Mouse (Mus musculus) left cerebral cortex, adult 18-20 months (tissue): ENCODE results near the gene Nupl2. TPM values are rescaled to one million over a fixed set of nuclear protein-coding genes. Genes with fewer than 3 reads are reported as not detected.

Experiments
- DNase-seq, 2 experiments: peaks; one replicate each; pipeline ENCODE4 v3.0.0; 2021 to 2022; ENCODE audit warnings: low spot score in 2 of 2, mixed read lengths in 1 of 2
- long read RNA-seq, 2 experiments: library from polyadenylated mRNA; stranded (forward); transcript quantifications; one replicate each; pipeline ENCODE4 v2.0.0; 2021
- total RNA-seq, 2 experiments: library from RNA; stranded (reverse); gene quantifications; 2 replicates each; pipeline ENCODE4 v1.2.3; 2021

The Nupl2 gene
- 10 to 100 TPM; 10.3 to 12.3 TPM for total RNA-seq
- long read RNA-seq, experiment 1, transcript Nupl2-201 (7 exons, 2,914 nt): major isoform, 20 of 24 reads
- long read RNA-seq, experiment 1, partial matches to known transcripts: 2 of 24 reads
- long read RNA-seq, experiment 1, other reads (novel, unspliced or antisense): 1 of 24 reads
- long read RNA-seq, experiment 2, transcript Nupl2-201 (7 exons, 2,914 nt): major isoform, 10 of 16 reads
- long read RNA-seq, experiment 2, partial matches to known transcripts: 3 of 16 reads
- long read RNA-seq, experiment 2, other reads (novel, unspliced or antisense): 2 of 16 reads

GRCm38 (mm10) chr5:24164789-24165445 is at the start of gene Nupl2:
Gene Nupl2, plus strand, starts transcription at chr5:24164963.
- DNase-seq: peak; percentile 97

- no peak for DNase-seq
Measured at GRCm38 (mm10) chr5:24122221-24122620, 42.5 kb upstream of the Nupl2 start.

- DNase-seq: no peak
Measured at GRCm38 (mm10) chr5:24124175-24124574, 40.6 kb upstream of the Nupl2 start.

GRCm38 (mm10) chr5:24124579-24125276 is 40.0 kb upstream of the Nupl2 start:
- no peak for DNase-seq

GRCm38 (mm10) chr5:24125910-24126636 is 38.7 kb upstream of the Nupl2 start:
- no peak for DNase-seq

GRCm38 (mm10) chr5:24126967-24127366 is 37.8 kb upstream of the Nupl2 start:
- DNase-seq: no peak

- no peak for DNase-seq
Measured at GRCm38 (mm10) chr5:24146964-24147363, 17.8 kb upstream of the Nupl2 start.

GRCm38 (mm10) chr5:24152199-24152598 is 12.6 kb upstream of the Nupl2 start:
- DNase-seq: no peak

GRCm38 (mm10) chr5:24156774-24157173 is 8.0 kb upstream of the Nupl2 start:
- DNase-seq: no peak

GRCm38 (mm10) chr5:24167263-24167662 is 2.5 kb downstream of the Nupl2 start:
- peak; percentile 20 to 37 for DNase-seq

GRCm38 (mm10) chr5:24169881-24170280 is 5.1 kb downstream of the Nupl2 start:
- DNase-seq: no peak

GRCm38 (mm10) chr5:24172092-24172491 is 7.3 kb downstream of the Nupl2 start:
- DNase-seq: no peak

GRCm38 (mm10) chr5:24181514-24182295 is 16.9 kb downstream of the Nupl2 start:
- DNase-seq: no peak

- DNase-seq: no peak
Measured at GRCm38 (mm10) chr5:24182296-24182734, 17.6 kb downstream of the Nupl2 start.

- no peak for DNase-seq
Measured at GRCm38 (mm10) chr5:24183096-24183495, 18.3 kb downstream of the Nupl2 start.

GRCm38 (mm10) chr5:24184011-24184410 is 19.2 kb downstream of the Nupl2 start:
- no peak for DNase-seq

- no peak for DNase-seq
Measured at GRCm38 (mm10) chr5:24188476-24188875, 23.7 kb downstream of the Nupl2 start.

GRCm38 (mm10) chr5:24191821-24192220 is 27.1 kb downstream of the Nupl2 start:
- no peak for DNase-seq

GRCm38 (mm10) chr5:24201006-24201405 is 36.2 kb downstream of the Nupl2 start:
- DNase-seq: no peak

- DNase-seq: no peak
Measured at GRCm38 (mm10) chr5:24202492-24202891, 37.7 kb downstream of the Nupl2 start.

- no peak for DNase-seq
Measured at GRCm38 (mm10) chr5:24203266-24203665, 38.5 kb downstream of the Nupl2 start.
